Mouse (Mus musculus) bone marrow, adult 2 months (tissue): ENCODE measurements around the gene Ppm1l. TPM values are rescaled to one million over a fixed set of nuclear protein-coding genes. Genes with fewer than 3 reads are reported as not detected.

Experiments
- H3K27ac ChIP-seq: fragments of 200-500 bp; 2 replicates; pipeline ENCODE4 v1.5.1; 2012; ENCODE audit warnings: low read depth, mild to moderate bottlenecking, control low read depth, inconsistent platforms, low read length; ENCODE audit not compliant: control insufficient read depth, poor library complexity, insufficient read depth
- H3K4me1 ChIP-seq: fragments of 200-500 bp; 2 replicates; pipeline ENCODE4 v1.6.1; 2011; ENCODE audit warnings: low read length; ENCODE audit not compliant: control insufficient read depth, insufficient read depth
- H3K4me3 ChIP-seq: fragments of 200-500 bp; replicated peaks from 2 replicates; pipeline ENCODE3; 2011; ENCODE audit warnings: mild to moderate bottlenecking, low read depth, low read length, control low read depth; ENCODE audit not compliant: control insufficient read depth
- CTCF ChIP-seq: fragments of 200-500 bp; IDR thresholded peaks from 2 replicates; pipeline ENCODE4 v1.5.1; 2011; ENCODE audit warnings: low read length, control low read depth; ENCODE audit not compliant: control insufficient read depth, insufficient read depth
- POLR2A ChIP-seq: fragments of 200-500 bp; IDR thresholded peaks from 2 replicates; pipeline ENCODE4 v1.6.1; 2011; ENCODE audit warnings: low read depth, mild to moderate bottlenecking, control low read depth, low read length, borderline replicate concordance; ENCODE audit not compliant: control insufficient read depth
- WGBS: fragments of 180-500 bp; shearing (Covaris S2); methylation state at CpG from one replicate; pipeline ENCODE4 v1.1.7; 2018; 5-methylcytosine and 5-hydroxymethylcytosine counted together
- polyA plus RNA-seq: library from polyadenylated mRNA; stranded (reverse); fragments of >200 nt; gene quantifications from 2 replicates; pipeline ENCODE4 v1.2.4, GENCODE M21; 2011; ENCODE audit warnings: low replicate concordance; ENCODE audit not compliant: missing spikeins, insufficient read depth, insufficient read length

The Ppm1l gene
- polyA plus RNA-seq, 1 experiment = 3.4 TPM

DNA sequence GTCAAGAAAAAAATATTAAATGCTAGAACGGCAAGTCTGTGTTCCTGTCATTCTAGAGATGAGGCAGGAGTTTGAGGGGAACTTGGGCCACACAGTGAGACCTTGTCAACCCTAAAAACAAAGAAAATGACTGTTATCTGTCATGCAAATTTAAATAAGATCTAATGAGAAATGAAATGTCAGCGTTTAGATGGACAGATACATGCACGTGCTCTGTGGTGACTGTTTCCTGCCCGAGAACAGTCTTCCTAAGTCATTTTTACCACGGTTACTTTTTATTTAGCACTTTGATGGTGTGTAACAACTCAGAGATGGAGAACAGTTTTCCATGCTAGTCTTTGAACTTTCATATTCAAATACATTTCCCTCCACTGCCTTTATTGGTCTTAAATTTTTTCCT is 40.1 kb downstream of the Ppm1l start:
- Histone ChIP-seq H3K4me3 (no peak overlapping the region), H3K27ac (no peak overlapping the region), H3K4me1 (no peaks in the 10 kb centered on the region)
- TF ChIP-seq CTCF (no peak), POLR2A (no peak)
- 4% methylated on average over 5 of the region's 5 CpGs for WGBS

DNA sequence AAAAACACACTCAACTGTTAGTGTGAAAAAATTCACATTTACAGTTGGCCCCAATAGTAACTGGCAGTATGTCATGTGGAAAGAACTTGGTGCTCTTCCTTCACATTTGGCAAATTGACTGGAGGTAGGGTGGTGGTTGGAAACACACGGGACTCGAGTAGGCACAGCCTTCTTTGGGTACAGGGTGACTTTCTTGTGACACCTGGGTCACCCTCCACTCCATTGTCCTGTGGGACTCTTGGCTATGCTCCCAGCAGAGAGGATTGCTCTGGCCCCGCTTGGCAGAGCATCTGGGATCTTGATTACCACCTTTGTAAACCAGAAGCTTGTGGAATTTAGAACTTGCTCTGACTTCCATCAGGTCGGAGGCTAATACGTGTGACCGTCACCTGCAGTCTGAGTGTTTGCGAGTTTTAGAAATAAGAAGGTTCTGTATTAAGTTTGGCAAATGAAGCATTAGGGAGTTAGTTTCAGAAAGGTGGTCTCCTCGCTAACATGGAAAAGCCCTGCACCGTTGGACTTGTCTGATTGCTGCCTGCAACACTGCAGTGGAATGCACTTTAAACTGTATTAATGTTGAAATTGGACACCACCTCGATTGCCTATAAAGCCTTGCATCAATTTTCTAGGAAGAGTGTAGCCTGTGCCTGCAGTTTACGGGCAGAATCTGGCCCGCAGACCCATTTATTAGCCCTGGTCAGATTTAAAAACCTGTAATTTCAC is 41.4 kb downstream of the Ppm1l start:
- H3K27ac ChIP-seq = no peak overlapping the region
- TF ChIP-seq CTCF (no peak), POLR2A (no peak)
- WGBS = 87% methylated on average over 12 of the region's 12 CpGs
- no peak overlapping the region for H3K4me3 ChIP-seq
- no peaks in the 10 kb centered on the region for H3K4me1 ChIP-seq

DNA sequence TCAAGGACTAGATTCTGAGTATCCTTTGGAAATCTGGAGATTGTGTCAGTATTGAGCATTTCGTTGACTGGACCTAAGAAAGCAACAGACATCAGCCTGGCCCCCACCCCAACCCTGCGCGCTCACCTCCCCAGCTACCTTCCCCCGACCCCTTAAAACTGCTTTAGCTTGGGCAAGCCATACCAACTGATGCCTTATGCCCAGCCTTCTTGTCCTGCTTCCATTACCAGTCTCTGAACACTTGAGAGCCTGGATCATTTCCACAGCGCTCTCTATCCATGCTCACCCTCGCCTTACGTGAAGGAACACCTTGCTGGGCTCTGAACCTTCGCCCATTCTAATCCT is 41.9 kb downstream of the Ppm1l start:
- no peak overlapping the region for H3K27ac ChIP-seq
- H3K4me3 ChIP-seq = no peak overlapping the region
- WGBS = 93% methylated on average over 8 of the region's 8 CpGs
- TF ChIP-seq CTCF (no peak), POLR2A (no peak)
- H3K4me1 ChIP-seq = no peaks in the 10 kb centered on the region

DNA sequence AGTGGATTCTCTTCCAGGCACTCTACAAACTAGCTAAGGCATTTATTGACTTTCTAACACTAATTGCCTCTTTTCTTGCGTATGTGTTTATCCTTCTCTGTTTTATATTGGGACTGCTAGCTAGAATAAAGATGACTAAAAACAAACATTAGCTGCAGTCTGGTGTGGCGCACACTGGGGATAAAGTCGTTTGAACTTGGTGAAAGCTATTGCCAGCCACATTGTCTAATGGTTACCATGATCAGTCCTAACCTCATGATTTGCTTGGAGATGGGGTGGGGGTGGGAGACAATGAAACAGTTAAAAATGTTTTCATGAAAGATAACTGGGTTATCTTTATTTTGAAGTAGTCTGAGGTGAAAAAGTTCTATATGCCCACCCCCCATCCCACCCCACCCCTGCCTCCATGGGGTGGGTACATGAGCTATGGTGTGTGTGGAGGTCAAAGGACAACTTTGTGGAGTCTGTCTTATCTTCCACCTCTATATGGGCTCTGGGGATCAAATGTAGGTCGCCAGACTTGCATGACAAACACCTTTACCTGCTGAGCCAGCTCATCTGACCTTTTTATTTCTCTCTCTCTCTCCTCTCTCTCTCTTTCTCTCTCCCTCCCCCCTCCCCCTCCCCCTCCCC is 43.7 kb downstream of the Ppm1l start:
- H3K27ac ChIP-seq = no peak overlapping the region
- TF ChIP-seq CTCF (no peak), POLR2A (no peak)
- no peaks in the 10 kb centered on the region for H3K4me1 ChIP-seq
- 76% methylated on average over 4 of the region's 4 CpGs for whole genome bisulfite sequencing
- no peak overlapping the region for H3K4me3 ChIP-seq

DNA sequence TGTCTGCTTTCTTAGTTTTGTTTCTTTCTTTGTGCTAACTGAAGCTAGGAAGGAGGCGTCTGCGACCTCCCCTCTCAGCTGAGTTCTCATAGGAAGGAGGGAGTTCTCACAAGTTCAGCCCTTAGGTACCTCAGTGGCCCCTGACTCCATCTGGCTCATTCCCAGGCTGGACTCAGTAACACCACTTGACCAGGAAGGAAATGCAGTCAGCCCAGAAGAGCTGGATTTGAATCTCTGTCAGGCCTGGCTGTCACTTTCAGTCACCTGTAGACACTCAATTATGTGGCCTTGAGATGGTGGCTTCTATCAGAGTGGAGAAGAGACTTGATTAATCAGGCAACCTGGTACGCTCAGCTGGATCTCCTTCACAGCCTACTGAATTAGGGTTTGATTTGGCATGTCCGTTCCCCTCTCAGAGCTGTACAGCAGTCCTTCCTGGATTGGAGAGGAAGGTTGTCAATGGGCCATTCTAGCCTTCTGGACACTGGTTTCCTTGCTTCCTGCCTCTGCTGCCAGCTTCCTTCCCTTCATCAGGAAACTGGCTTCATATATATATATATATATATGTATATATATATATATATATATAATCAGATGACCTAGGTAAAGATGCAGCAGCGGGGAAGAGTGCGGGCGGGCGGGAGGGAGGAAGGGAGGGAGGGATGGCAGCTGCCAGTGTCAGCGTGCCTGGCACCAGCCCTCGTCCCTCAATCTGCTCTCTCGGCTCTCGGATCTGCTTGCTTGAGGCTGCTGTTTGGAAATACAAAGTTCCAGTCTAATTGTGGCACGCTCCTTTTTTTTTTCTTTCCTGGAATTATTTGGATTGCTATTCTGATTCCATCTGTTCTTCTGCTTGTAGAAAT is 45.1 kb downstream of the Ppm1l start:
- TF ChIP-seq POLR2A = no peak
- TF ChIP-seq CTCF = no peak
- WGBS = 90% methylated on average over 13 of the region's 13 CpGs
- H3K4me3 ChIP-seq = no peak overlapping the region

DNA sequence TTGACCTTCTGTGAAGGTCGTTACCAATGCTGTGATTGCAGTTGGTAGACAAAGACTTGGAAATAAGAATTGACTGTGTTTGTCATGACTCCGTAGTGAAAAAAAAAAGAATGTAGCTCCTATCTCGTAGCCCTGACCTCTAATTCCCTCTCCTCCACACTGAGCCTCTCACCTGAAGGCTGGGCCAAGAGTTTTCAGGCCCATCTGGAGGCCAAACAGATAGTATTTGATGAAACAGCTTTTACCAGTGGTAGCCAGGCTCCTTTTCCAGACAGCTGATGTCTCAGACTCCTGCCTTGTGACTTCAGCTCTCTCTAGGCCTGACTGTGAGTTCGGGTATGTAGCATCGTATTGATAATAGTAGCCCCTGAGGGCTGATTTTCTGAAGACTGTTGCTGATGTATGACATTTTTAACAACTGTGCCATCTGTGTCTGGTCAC is 45.7 kb downstream of the Ppm1l start:
- Histone ChIP-seq H3K27ac (no peak overlapping the region), H3K4me3 (no peak overlapping the region), H3K4me1 (no peaks in the 10 kb centered on the region)
- TF ChIP-seq CTCF (no peak), POLR2A (no peak)
- 80% methylated on average over 5 of the region's 5 CpGs for WGBS

More for the DNA sequence above, 45.1 kb downstream of the Ppm1l start:
- Histone ChIP-seq H3K4me1 (no peaks in the 10 kb centered on the region), H3K27ac (no peak overlapping the region)

DNA sequence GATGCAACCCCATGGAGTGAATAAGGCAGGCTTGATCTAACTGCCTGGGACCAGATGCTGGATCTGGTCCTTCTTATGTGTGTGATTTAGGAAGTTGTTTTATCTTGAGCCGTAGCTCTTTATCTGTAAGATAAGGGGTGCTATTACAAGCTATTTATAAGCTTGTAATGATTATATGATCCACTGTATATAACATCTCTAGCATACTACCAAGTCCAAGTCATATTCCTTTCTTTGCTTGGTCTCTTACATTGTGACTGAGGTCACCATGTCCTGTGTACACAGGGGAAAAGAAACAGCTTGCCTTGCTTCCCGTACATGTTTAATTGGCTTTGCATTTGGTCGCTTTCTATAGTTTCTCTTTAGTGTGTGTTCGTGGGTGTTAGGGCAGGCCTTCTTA is 46.2 kb downstream of the Ppm1l start:
- TF ChIP-seq CTCF (no peak), POLR2A (no peak)
- Histone ChIP-seq H3K4me1 (no peaks in the 10 kb centered on the region), H3K27ac (no peak overlapping the region), H3K4me3 (no peak overlapping the region)
- 83% methylated on average over 4 of the region's 4 CpGs for WGBS

DNA sequence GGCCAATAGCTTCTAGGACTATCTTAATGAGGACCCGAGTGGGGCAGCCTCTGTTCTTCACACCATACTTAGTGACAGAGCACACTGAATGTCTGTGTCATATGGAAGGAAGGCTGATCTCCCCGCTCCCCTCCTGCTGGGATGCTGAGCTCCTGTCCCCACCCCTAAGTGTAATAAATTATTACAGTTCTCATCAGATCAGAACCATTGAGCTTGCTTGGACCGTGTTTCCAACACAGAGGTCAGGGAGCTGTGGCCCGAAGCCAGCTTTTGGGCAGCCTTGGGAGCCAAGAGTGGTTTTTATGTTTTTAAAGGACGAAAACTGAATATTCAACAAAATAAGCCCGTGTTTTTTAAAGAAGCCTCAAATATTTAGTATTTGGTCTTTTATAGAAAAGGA is 47.5 kb downstream of the Ppm1l start:
- Histone ChIP-seq H3K4me3 (no peak overlapping the region), H3K27ac (no peak overlapping the region), H3K4me1 (no peaks in the 10 kb centered on the region)
- 80% methylated on average over 6 of the region's 6 CpGs for WGBS
- TF ChIP-seq CTCF (no peak), POLR2A (no peak)

DNA sequence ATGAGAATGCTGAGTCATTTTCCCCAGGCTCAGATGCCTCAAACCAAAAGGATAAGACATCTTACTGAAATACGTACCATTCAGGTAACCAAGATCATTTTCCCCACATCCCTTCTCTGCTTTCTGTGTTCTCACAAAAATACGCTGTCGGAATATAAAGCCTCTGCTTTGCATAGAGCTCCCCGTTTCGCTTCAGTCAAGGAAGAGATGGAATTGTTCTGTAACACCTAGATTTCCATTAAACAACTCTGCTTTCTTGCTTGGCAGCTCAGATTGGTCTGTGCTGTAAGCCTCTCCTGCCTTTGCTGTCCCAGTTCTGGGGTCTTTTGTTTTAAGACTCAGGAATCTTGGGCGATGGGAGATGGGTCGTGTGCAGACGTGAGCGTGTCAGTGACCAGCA is 51.3 kb downstream of the Ppm1l start:
- WGBS = 93% methylated on average over 9 of the region's 9 CpGs
- Histone ChIP-seq H3K4me1 (no peaks in the 10 kb centered on the region), H3K4me3 (no peak overlapping the region), H3K27ac (no peak overlapping the region)
- TF ChIP-seq POLR2A (no peak), CTCF (no peak)
